Mouse (Mus musculus) liver, embryonic 13.5 days (tissue): ENCODE results near the gene Blvrb. TPM values are rescaled to one million over a fixed set of nuclear protein-coding genes. Genes with fewer than 3 reads are reported as not detected.

Experiments
- ATAC-seq: fragments of 200-750 bp; cut with Nextera tagmentation; 2 replicates; pipeline ENCODE4 v1.8.0; 2017; ENCODE audit warnings: low read depth, mild to moderate bottlenecking, moderate number of reproducible peaks, moderate library complexity
- DNase-seq: peaks from one replicate; pipeline ENCODE4 v3.0.0; 2022
- H3K27ac ChIP-seq: fragments of 300-500 bp; sonication (generic); 2 replicates; pipeline ENCODE4 v1.5.1; 2015; ENCODE audit warnings: moderate library complexity, mild to moderate bottlenecking, inconsistent platforms
- H3K27me3 ChIP-seq: fragments of 300-500 bp; sonication (generic); 2 replicates; pipeline ENCODE4 v1.6.1; 2015; ENCODE audit warnings: mild to moderate bottlenecking, inconsistent platforms
- H3K36me3 ChIP-seq: fragments of 300-500 bp; sonication (generic); 2 replicates; pipeline ENCODE4 v1.6.1; 2015; ENCODE audit warnings: mild to moderate bottlenecking, inconsistent platforms
- H3K4me1 ChIP-seq: fragments of 300-500 bp; sonication (generic); replicated peaks from 2 replicates; pipeline ENCODE4 v1.6.1; 2015; ENCODE audit warnings: inconsistent platforms
- H3K4me2 ChIP-seq: fragments of 300-500 bp; sonication (generic); 2 replicates; pipeline ENCODE4 v1.6.1; 2015; ENCODE audit warnings: inconsistent platforms, mild to moderate bottlenecking, moderate library complexity
- H3K4me3 ChIP-seq: fragments of 300-500 bp; sonication (generic); replicated peaks from 2 replicates; pipeline ENCODE4 v1.5.1; 2015; ENCODE audit warnings: mild to moderate bottlenecking, inconsistent platforms
- H3K9ac ChIP-seq: fragments of 300-500 bp; sonication (generic); 2 replicates; pipeline ENCODE4 v1.6.1; 2015; ENCODE audit warnings: mild to moderate bottlenecking, inconsistent platforms
- H3K9me3 ChIP-seq: fragments of 300-500 bp; sonication (generic); replicated peaks from 2 replicates; pipeline ENCODE4 v1.6.1; 2016; ENCODE audit warnings: inconsistent platforms
- whole genome bisulfite sequencing: fragments of 180-500 bp; shearing (Covaris S2); methylation state at CpG from one replicate; pipeline ENCODE4 v1.1.7; 2015; ENCODE audit not compliant: insufficient replicate concordance; 5-methylcytosine and 5-hydroxymethylcytosine counted together
- polyA plus RNA-seq: library from polyadenylated mRNA; unstranded; fragments of >200 nt; fragmentation: Nextera tagmentation; extraction: Ambion mirVana; gene quantifications from 2 replicates; pipeline ENCODE4 v1.2.1, GENCODE M21; 2015

Blvrb gene
- polyA plus RNA-seq, 1 experiment from 2014 or later = 956 TPM

DNA sequence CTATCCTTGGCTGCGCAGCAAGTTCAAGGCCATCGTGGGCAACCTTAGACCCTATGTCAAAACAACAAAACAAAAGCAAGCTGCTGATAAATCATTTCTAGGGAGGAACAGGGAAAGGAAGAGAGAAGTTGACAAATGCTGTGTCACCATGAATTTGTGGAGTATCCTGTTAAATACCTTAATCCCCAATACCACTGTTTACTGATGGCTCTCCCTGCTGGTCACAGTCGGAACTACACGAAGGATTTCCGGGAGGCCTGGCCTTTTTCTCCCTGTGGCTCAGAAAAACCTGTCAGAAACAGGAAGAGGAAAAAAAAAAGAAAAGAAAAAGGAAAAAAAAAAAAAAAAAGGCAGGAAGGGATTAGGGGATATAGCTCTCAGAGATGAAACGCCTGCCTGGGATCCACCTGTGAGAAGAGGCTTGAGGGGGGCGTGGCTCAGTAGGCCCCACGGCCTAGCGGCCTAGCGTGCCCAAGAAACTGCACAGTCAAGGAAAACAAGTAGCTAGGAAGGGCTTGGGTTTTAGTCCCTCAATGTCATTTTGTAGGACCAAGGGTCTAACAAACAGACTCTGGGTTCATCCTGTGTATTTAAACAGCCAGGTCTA is 1.6 kb downstream of the Blvrb start:
- peak overlapping the region; percentile 98 for H3K9ac ChIP-seq
- peaks cover 31% of the 10 kb centered on the region for H3K27me3 ChIP-seq
- ATAC-seq = no peak
- no peaks in the 10 kb centered on the region for H3K9me3 ChIP-seq
- peak overlapping the region; percentile 86 for H3K4me3 ChIP-seq
- H3K4me1 ChIP-seq = peaks cover 72% of the 10 kb centered on the region
- WGBS = 19% methylated on average over 10 of the region's 10 CpGs
- H3K36me3 ChIP-seq = peaks cover 44% of the 10 kb centered on the region
- DNase-seq = peak; percentile 72
- peak overlapping the region; percentile 99 for H3K27ac ChIP-seq
- peak overlapping the region; percentile 82 for H3K4me2 ChIP-seq

DNA sequence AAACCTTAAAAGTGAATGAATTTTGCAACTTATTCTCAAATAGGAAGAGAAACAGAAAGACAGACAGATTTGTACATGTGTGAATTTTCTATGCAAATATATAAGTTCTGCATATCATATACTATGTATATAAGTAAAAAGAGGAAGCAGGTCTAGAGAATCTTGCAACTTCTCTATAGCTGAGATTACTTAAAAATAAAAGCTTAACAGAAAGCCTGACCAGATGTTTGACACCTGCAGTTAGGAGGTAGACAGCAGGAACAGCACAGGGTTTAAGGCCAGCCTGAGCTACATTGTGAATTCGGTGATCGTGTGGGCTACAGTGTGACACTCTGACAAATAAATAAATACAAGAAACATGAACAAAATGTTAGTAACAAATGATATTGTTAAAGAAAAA is 3.6 kb downstream of the Blvrb start:
- Histone ChIP-seq H3K4me1 (peaks cover 82% of the 10 kb centered on the region), H3K9me3 (no peaks in the 10 kb centered on the region), H3K27ac (peak overlapping the region; percentile 99), H3K4me3 (peak overlapping the region; percentile 86), H3K9ac (peak overlapping the region; percentile 98), H3K4me2 (peak overlapping the region; percentile 82), H3K27me3 (peaks cover 11% of the 10 kb centered on the region), H3K36me3 (peaks cover 64% of the 10 kb centered on the region)
- WGBS = 91% methylated on average over 2 of the region's 2 CpGs
- DNase-seq = no peak
- ATAC-seq = no peak

DNA sequence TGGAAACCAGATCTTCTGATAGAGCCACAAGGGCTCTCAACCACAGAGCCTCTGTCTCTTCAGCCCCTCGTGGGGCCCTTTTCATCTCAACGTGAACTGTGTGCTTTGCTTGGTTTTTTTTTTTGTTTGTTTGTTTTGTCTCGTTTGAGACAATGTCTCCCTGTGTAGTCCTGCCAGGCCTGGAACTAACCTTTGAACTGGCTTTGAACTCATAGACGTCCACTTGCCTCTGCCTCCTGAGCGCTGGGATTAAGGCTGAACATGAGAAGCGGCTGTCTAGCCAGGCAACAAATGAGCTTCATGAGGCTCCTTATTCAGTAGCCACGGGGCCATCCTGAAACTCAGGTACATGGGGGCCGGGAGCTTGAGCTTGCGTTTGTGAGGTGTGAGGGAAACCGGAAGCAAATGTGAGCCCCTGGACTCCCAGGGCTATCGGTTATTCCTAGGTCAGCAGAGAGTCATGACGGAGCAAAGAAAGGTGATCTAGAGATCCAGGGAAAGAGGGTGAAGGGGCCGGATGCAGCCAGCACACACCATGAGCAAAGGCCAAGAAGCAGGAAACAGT is 4.5 kb downstream of the Blvrb start:
- ATAC-seq (no peak), DNase-seq (no peak)
- peak overlapping the region; percentile 82 for H3K4me2 ChIP-seq
- no peaks in the 10 kb centered on the region for H3K9me3 ChIP-seq
- peaks cover 73% of the 10 kb centered on the region for H3K36me3 ChIP-seq
- peaks cover 2% of the 10 kb centered on the region for H3K27me3 ChIP-seq
- H3K4me3 ChIP-seq = peak overlapping the region; percentile 86
- H3K4me1 ChIP-seq = peaks cover 82% of the 10 kb centered on the region
- peak overlapping the region; percentile 98 for H3K9ac ChIP-seq
- WGBS = 64% methylated on average over 13 of the region's 13 CpGs
- H3K27ac ChIP-seq = peak overlapping the region; percentile 99

DNA sequence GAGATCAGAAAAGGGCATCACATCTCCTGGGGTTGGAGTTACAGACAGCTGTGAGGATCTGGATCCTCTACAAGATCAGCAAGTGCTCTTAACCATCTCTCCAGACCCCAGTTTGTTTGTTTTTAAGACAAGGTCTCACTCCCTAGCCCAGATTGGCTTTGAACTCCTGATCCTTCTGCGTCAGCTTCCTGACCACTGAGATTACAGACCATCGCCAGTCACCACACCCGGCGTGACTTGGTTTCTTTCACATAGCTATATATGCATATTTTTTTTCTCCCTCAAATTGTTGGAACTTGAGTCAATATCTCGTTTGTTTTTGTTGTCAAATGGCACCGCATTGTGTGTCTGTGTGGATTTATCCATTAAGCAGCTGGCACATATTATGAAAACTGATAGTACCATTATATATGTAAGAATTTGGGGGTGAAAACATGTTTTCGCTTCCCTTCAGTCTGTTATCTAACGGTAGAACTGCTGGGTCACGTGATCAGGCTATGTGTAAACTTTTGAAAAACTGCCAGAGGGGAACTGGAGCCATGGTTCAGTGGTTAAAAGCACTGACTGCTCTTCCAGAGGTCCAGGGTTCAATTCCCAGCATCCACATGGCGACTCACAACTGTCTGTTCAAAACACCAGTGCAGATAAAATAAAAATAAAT is 6.8 kb downstream of the Blvrb start:
- H3K9ac ChIP-seq = peak overlapping the region; percentile 98
- no peaks in the 10 kb centered on the region for H3K27me3 ChIP-seq
- peak overlapping the region; percentile 99 for H3K27ac ChIP-seq
- peak overlapping the region; percentile 82 for H3K4me2 ChIP-seq
- H3K9me3 ChIP-seq = no peaks in the 10 kb centered on the region
- peaks cover 98% of the 10 kb centered on the region for H3K4me1 ChIP-seq
- peak; percentile 62 for ATAC-seq
- H3K36me3 ChIP-seq = peaks cover 96% of the 10 kb centered on the region
- DNase-seq = peak; percentile 66
- WGBS = 23% methylated on average over 10 of the region's 10 CpGs
- H3K4me3 ChIP-seq = peak overlapping the region; percentile 45

DNA sequence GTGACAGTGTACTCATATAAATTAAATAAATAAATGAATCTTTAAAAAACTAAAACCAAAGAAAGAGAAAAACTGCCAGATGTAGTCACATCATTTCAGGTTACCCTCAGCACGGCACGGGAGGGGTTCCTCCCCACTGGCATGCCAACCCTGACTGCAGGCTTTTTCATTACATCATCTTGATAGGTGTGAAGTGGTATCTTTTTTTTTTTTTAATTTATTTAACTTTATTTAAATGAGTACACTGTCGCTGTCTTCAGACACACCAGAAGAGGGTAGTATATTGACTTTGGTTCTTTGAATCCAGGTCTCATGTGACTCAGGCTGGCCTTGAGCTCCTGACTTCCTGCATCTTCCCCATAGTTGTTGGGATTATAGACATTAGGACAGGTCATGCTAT is 7.5 kb downstream of the Blvrb start:
- H3K9ac ChIP-seq = peak overlapping the region; percentile 98
- H3K27me3 ChIP-seq = no peaks in the 10 kb centered on the region
- H3K9me3 ChIP-seq = no peaks in the 10 kb centered on the region
- ATAC-seq = no peak
- H3K36me3 ChIP-seq = peaks cover 97% of the 10 kb centered on the region
- peak overlapping the region; percentile 99 for H3K27ac ChIP-seq
- DNase-seq = no peak
- WGBS = 88% methylated on average over 3 of the region's 3 CpGs
- H3K4me1 ChIP-seq = peaks cover 98% of the 10 kb centered on the region
- no peak overlapping the region for H3K4me3 ChIP-seq
- H3K4me2 ChIP-seq = peak overlapping the region; percentile 82

DNA sequence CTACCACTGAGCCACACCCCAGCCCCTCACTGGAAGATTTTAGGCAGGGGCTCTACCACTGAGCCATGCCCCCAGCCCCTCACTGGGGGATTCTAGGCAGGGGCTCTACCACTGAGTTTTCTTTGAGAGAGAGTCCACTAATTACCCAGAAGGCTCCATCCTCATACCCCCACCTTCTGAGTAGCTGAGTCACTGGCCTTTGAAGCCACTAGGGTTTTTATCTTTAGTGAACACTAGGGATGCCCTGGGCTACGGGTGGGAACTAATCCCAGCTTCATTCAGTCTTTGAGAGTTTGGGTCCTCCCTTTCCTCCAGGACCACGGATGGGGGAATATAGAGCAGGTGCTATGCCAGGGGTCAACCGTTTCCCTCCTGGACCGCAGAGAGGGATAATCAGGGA is 10.8 kb downstream of the Blvrb start:
- Histone ChIP-seq H3K9me3 (no peaks in the 10 kb centered on the region), H3K27me3 (no peaks in the 10 kb centered on the region), H3K4me1 (peaks cover 69% of the 10 kb centered on the region), H3K4me3 (no peak overlapping the region), H3K36me3 (peaks cover 99% of the 10 kb centered on the region), H3K27ac (peak overlapping the region; percentile 99), H3K4me2 (peak overlapping the region; percentile 40), H3K9ac (peak overlapping the region; percentile 26; the same call in 1 of the 2 replicates)
- ATAC-seq (peak; percentile 63), DNase-seq (peak; percentile 49)
- WGBS = 57% methylated on average over 4 of the region's 4 CpGs

DNA sequence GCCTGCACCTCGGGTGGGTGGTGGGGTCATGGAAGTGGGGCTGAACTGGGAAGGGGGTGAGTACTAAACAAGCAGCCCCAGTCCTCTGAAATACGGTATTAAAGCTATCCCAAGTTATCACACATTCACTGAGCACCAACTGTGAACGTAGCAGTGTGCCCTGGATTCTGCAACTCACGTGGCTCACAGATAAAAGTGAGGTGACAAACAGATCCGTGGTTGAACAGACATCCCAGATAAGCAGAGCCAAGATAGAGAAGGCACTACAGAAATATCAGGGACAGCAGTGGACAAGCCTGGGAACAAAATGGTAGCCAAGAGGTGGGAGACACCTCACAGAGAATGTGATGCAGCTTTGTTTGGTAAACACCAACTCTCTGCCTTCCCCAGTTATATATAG is 11.9 kb downstream of the Blvrb start:
- peak overlapping the region; percentile 99 for H3K27ac ChIP-seq
- H3K4me1 ChIP-seq = peaks cover 59% of the 10 kb centered on the region
- no peak overlapping the region for H3K4me3 ChIP-seq
- H3K9ac ChIP-seq = 0 out of 2 replicates have a peak overlapping the region, but pooled peaks have one; percentile 26
- ATAC-seq = peak; percentile 30
- no peaks in the 10 kb centered on the region for H3K27me3 ChIP-seq
- DNase-seq = no peak
- H3K9me3 ChIP-seq = no peaks in the 10 kb centered on the region
- H3K36me3 ChIP-seq = peaks cover 99% of the 10 kb centered on the region
- WGBS = 33% methylated on average over 5 of the region's 5 CpGs
- H3K4me2 ChIP-seq = no peak overlapping the region; the same call in 1 of the 2 replicates

DNA sequence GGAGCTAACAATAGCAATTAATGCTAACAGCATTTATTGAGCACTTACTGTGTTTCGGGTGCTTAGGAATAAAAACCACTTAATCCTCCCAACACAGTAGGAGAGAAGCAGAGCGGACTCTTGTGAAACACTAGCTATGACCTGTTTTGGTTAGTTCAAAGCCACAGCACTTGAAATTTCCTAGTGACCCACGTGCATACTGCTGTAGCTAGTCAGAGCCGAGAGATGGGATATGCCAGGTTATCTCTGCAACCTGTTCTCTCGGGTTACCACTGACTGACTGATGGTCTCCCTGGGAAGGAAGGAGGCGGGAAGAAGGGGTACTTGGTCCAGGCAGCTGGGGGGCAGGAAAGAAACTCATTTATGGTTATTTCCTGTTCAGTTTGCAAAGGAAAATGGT is 12.7 kb downstream of the Blvrb start:
- DNase-seq (no peak), ATAC-seq (no peak)
- Histone ChIP-seq H3K9me3 (no peaks in the 10 kb centered on the region), H3K36me3 (peaks cover 99% of the 10 kb centered on the region), H3K4me3 (no peak overlapping the region), H3K27me3 (no peaks in the 10 kb centered on the region), H3K27ac (peak overlapping the region; percentile 99; the same call in 1 of the 2 replicates), H3K4me2 (no peak overlapping the region), H3K4me1 (peaks cover 50% of the 10 kb centered on the region), H3K9ac (no peak overlapping the region)
- 60% methylated on average over 6 of the region's 6 CpGs for WGBS

DNA sequence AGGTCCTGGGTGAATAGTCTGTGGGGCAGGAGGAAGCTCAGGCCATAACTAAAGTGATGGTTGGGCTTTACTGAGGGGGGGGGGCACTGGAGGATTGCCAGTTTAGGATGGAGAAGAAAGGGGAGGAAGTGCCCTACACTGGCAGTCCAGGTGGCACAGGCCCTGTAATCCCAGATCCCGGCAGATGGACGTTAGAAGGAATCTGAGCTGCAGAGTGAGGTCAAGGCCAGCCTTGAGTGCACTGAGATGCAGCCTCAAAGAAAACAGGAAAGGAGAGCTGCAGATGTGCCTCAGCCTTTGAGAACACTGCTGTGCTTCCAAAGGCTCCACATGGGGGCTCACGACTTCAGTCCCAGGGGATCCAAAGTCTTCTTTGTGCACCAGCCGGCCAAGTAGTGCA is 19.9 kb downstream of the Blvrb start:
- Histone ChIP-seq H3K27ac (peak overlapping the region; percentile 68), H3K4me3 (no peak overlapping the region), H3K4me2 (no peak overlapping the region), H3K36me3 (peaks cover 57% of the 10 kb centered on the region), H3K27me3 (no peaks in the 10 kb centered on the region), H3K4me1 (peaks cover 15% of the 10 kb centered on the region), H3K9ac (no peak overlapping the region), H3K9me3 (no peaks in the 10 kb centered on the region)
- DNase-seq (no peak), ATAC-seq (no peak)
- 74% methylated on average over 4 of the region's 4 CpGs for WGBS

DNA sequence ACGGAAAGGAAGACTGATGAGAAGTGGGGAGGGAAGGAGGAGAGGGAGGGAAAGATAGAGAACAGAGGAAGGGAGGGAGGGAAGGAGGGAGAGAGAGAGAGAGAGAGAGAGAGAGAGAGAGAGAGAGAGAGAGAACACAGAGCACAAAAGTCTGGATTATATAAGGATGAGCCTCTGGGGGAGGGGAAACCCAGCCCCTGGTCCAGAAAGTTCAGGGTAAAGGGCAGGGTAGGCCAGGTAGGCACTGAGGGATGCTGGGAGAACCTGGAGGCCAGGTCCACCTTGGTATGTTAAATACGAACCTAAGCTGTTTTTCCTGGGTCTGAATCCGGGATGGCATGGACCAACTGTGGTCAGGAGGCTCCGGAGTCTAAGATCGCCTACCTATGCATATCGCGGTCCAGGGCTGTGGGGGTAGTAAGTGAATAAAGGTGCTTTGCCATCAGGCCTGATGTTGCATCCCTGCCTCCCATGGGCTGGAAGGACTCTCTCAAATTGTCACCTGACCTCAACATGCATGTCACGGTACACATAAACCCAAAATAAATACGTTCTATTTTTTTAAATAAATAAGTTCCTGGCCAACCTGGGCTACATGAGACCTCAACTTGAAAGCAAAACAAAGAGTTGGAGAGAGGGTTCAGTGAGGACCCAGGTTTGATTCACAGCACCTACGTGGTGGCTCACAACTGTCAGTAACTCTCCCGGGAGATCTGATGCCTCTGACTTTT is 23.8 kb downstream of the Blvrb start:
- 86% methylated on average over 11 of the region's 11 CpGs for WGBS
- peak overlapping the region; percentile 76; the same call in 1 of the 2 replicates for H3K9ac ChIP-seq
- no peaks in the 10 kb centered on the region for H3K27me3 ChIP-seq
- no peaks in the 10 kb centered on the region for H3K9me3 ChIP-seq
- H3K4me1 ChIP-seq = peaks cover 33% of the 10 kb centered on the region
- peak overlapping the region; percentile 96 for H3K27ac ChIP-seq
- no peak for ATAC-seq
- DNase-seq = no peak
- H3K36me3 ChIP-seq = peaks cover 29% of the 10 kb centered on the region
- peak overlapping the region; percentile 79 for H3K4me2 ChIP-seq
- peak overlapping the region; percentile 83; the same call in 1 of the 2 replicates for H3K4me3 ChIP-seq

DNA sequence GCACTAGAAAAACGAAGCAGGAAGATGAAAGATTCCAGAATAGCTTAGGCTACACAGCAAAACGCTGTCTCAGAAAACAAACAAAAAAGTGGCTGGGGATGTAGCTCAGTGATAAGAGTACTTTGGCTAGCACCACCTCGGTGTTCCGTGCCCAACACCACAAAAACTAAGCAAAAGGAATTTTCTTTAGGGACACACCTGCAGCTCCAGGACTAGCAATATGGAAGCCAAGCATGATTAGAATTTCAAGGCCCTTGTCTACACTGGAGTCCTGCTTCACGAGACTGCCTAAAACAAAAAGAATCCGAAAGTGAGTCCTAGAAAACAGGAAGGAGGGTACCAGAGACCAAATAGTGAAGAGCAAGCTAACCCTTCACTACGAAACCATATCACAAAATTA is 24.8 kb downstream of the Blvrb start:
- Histone ChIP-seq H3K4me2 (peak overlapping the region; percentile 79), H3K4me3 (peak overlapping the region; percentile 83), H3K9me3 (no peaks in the 10 kb centered on the region), H3K4me1 (peaks cover 42% of the 10 kb centered on the region), H3K9ac (peak overlapping the region; percentile 76), H3K36me3 (peaks cover 29% of the 10 kb centered on the region), H3K27me3 (no peaks in the 10 kb centered on the region), H3K27ac (peak overlapping the region; percentile 96)
- 4% methylated on average over 7 of the region's 7 CpGs for WGBS
- ATAC-seq (no peak), DNase-seq (no peak)
